Mouse (Mus musculus) ES-Bruce4 (cell line): ENCODE results near the gene Krba1. TPM values are rescaled to one million over a fixed set of nuclear protein-coding genes. Genes with fewer than 3 reads are reported as not detected.

Experiments used
- H3K27ac ChIP-seq: 2 replicates; pipeline ENCODE4 v1.5.1; 2012; ENCODE audit warnings: low read length, inconsistent platforms; ENCODE audit not compliant: insufficient read depth
- H3K27me3 ChIP-seq: 2 replicates; pipeline ENCODE4 v1.6.1; 2012; ENCODE audit warnings: mild to moderate bottlenecking, low read length, inconsistent platforms; ENCODE audit not compliant: control insufficient read depth, poor library complexity, insufficient read depth, severe bottlenecking
- H3K36me3 ChIP-seq: 2 replicates; pipeline ENCODE4 v1.6.1; 2012; ENCODE audit warnings: inconsistent platforms, mild to moderate bottlenecking, low read length, moderate library complexity; ENCODE audit not compliant: control insufficient read depth, poor library complexity, insufficient read depth, severe bottlenecking
- H3K4me1 ChIP-seq: one replicate; pipeline ENCODE4 v1.8.1; 2011; ENCODE audit warnings: low read length; ENCODE audit not compliant: control insufficient read depth, insufficient read depth
- H3K4me3 ChIP-seq: 2 replicates; pipeline ENCODE4 v1.5.1; 2011; ENCODE audit warnings: low read depth, mild to moderate bottlenecking, low read length
- H3K9ac ChIP-seq: 2 replicates; pipeline ENCODE4 v1.6.1; 2012; ENCODE audit warnings: low read depth, mild to moderate bottlenecking, inconsistent platforms; ENCODE audit not compliant: poor library complexity, severe bottlenecking
- H3K9me3 ChIP-seq: replicated peaks from 2 replicates; pipeline ENCODE4 v1.6.1; 2012; ENCODE audit warnings: mild to moderate bottlenecking, low read length, inconsistent platforms; ENCODE audit not compliant: control insufficient read depth, poor library complexity, insufficient read depth, severe bottlenecking
- CTCF ChIP-seq: IDR thresholded peaks from one replicate; pipeline ENCODE4 v1.8.1; 2011; ENCODE audit warnings: low read depth, low read length
- EP300 ChIP-seq: IDR thresholded peaks from 2 replicates; pipeline ENCODE4 v1.6.1; 2011; ENCODE audit warnings: low read depth, low read length; ENCODE audit not compliant: insufficient read depth
- POLR2A ChIP-seq: IDR thresholded peaks from one replicate; pipeline ENCODE4 v1.8.1; 2011; ENCODE audit warnings: low read length; ENCODE audit not compliant: insufficient read depth
- polyA plus RNA-seq: library from polyadenylated mRNA; stranded (reverse); fragments of >200 nt; gene quantifications from 2 replicates; pipeline ENCODE4 v1.2.4, GENCODE M21; 2011; ENCODE audit warnings: low read depth; ENCODE audit not compliant: missing spikeins, insufficient read depth, insufficient read length

The Krba1 gene
- polyA plus RNA-seq, 1 experiment = 17.8 TPM

DNA sequence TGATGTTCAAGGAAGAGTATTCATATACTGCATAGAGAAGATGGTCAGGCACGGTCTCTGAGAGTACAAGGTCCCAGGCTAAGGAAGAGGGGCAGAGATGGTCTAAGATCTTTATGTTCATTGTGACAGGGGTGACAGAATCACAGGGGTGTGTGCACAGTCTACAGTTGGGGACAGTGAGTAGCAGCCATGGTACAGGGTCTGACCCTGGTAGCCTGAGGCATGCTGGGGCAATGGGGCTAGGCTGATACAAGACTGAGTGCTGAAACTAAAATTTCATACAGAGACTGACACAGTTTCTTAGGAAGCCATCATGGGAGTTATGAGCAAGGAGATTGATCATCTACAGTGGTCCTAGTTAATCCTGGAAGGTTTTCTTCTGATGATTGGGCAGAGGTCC, 1.3 kb downstream of the Krba1 start:
- peak overlapping the region; percentile 68; the same call in 1 of the 2 replicates for H3K9ac ChIP-seq
- no peaks in the 10 kb centered on the region for H3K9me3 ChIP-seq
- no peaks in the 10 kb centered on the region for H3K36me3 ChIP-seq
- no peak overlapping the region for H3K4me3 ChIP-seq
- TF ChIP-seq POLR2A (no peak), CTCF (no peak), EP300 (no peak)
- no peaks in the 10 kb centered on the region for H3K27me3 ChIP-seq
- H3K27ac ChIP-seq = no peak overlapping the region
- no peaks in the 10 kb centered on the region for H3K4me1 ChIP-seq

DNA sequence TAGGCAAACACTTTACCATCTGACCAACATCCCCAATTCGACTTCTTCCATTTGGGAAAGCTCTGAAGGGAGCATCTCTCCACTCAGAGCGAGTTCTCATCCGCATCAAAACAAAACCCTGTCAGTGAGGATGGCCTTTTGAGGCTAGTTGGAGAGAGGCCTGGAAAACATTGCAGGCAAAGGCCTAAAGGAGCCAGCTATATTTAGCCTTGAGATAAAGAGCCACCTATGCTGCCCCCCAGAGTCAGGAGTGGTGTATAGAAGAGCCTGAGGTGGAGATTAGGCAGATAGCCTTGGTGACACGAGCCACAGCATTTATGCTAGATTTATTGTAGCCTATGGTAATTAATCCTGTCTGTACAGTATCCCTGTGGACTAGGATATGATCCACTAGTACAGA, 1.9 kb downstream of the Krba1 start:
- Histone ChIP-seq H3K27ac (no peak overlapping the region), H3K27me3 (no peaks in the 10 kb centered on the region), H3K4me3 (no peak overlapping the region), H3K9me3 (no peaks in the 10 kb centered on the region), H3K4me1 (no peaks in the 10 kb centered on the region), H3K36me3 (no peaks in the 10 kb centered on the region), H3K9ac (no peak overlapping the region)
- TF ChIP-seq CTCF = no peak
- no peak for TF ChIP-seq POLR2A
- TF ChIP-seq EP300 = no peak

GRCm38 (mm10) chr6:48399906-48400305, 4.5 kb downstream of the Krba1 start:
- no peak overlapping the region for H3K9ac ChIP-seq
- no peaks in the 10 kb centered on the region; the same call in none of the 2 replicates for H3K36me3 ChIP-seq
- no peaks in the 10 kb centered on the region for H3K4me1 ChIP-seq
- H3K27me3 ChIP-seq = no peaks in the 10 kb centered on the region
- no peaks in the 10 kb centered on the region for H3K9me3 ChIP-seq
- no peak overlapping the region for H3K4me3 ChIP-seq
- no peak overlapping the region for H3K27ac ChIP-seq
- TF ChIP-seq CTCF (no peak), EP300 (no peak), POLR2A (no peak)

DNA sequence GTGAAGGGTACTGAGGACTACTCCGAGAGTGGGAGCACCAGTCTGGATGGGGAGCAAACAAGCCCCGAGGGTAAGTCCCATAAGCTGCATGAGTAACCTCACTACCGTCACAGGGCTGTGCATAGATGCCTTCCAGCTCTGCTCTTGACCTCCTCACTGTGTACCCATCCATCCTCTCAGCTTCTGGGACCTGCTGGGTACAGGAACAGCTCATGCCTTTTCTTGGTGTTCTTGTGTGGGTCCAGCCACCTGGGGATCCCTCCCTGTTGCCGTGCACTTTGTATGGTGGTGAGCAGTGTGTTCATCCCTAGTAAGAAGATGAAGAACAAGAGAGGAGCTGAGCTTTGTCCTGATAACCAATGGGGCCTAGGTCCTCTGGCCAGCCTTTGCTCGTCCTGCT, 8.7 kb downstream of the Krba1 start:
- Histone ChIP-seq H3K27ac (no peak overlapping the region), H3K4me1 (no peaks in the 10 kb centered on the region), H3K9ac (no peak overlapping the region), H3K4me3 (no peak overlapping the region), H3K27me3 (no peaks in the 10 kb centered on the region), H3K9me3 (no peaks in the 10 kb centered on the region), H3K36me3 (peaks cover 3% of the 10 kb centered on the region)
- TF ChIP-seq EP300 = no peak
- TF ChIP-seq POLR2A = no peak
- no peak for TF ChIP-seq CTCF

DNA sequence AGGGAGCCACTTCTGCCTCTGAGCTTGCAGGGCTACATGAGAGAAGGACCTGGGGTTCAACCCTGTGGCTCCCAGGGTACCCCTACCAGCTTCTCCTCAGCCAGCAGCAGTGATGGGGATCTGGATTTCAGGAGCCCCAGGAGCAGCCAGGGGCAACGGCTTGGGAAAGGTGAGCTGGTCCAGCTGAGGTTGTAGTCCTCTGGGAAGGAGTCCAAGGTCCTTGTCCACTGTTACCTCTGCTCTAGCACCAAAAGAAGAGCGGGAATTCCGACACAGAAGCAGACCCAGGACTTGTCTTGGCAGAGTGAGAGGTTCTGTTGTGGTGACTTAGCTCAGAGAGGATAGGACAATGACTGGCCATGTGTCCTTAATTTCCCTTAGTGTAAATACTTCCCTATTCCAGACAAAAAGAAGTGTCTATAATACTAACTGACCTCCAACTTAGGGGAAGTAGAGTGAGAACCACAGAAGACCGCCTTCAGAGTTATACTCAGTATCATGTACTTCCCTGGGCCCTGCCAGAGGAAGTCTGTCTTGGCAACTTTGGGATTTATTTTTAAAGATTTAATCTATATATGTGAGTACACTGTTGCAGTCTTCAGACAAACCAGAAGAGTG, 14.4 kb downstream of the Krba1 start:
- Histone ChIP-seq H3K9me3 (no peaks in the 10 kb centered on the region), H3K27ac (no peak overlapping the region), H3K9ac (no peak overlapping the region), H3K4me1 (no peaks in the 10 kb centered on the region), H3K27me3 (no peaks in the 10 kb centered on the region), H3K36me3 (peaks cover 30% of the 10 kb centered on the region), H3K4me3 (no peak overlapping the region)
- TF ChIP-seq CTCF (no peak), EP300 (no peak)

DNA sequence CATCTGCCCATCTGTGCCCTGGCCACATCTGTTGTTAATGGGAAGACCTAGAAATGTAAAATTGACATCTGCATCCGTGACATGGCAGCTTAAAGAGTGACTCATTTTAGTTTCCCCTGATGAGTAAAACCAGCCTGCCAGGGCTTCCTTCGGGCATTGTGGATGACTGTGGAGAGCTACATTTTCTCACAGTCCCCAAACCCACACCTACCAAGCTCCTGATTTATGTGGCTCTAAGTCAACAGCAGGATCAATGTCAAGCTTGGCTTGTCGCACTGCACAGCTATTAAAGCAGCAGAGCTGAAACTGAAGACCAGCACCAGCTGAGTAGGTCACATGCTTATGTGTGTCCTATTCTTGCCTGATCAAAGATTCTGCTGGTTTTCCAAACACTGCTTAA, 15.2 kb downstream of the Krba1 start:
- Histone ChIP-seq H3K27me3 (no peaks in the 10 kb centered on the region), H3K9ac (no peak overlapping the region), H3K4me3 (no peak overlapping the region), H3K9me3 (no peaks in the 10 kb centered on the region), H3K36me3 (peaks cover 30% of the 10 kb centered on the region), H3K27ac (no peak overlapping the region), H3K4me1 (no peaks in the 10 kb centered on the region)
- TF ChIP-seq EP300 (no peak), POLR2A (no peak), CTCF (no peak)
